Mouse (Mus musculus) bone marrow macrophage, adult 2 months (primary cell): ENCODE measurements around the gene Hist2h2ab.
A peak's percentile ranks its signal among the peaks of the same experiment; 100 is the strongest.

Experiments
- CTCF ChIP-seq: IDR thresholded peaks from 2 replicates; pipeline ENCODE4 v1.5.1; 2012; ENCODE audit warnings: low read depth, mild to moderate bottlenecking, low read length, moderate library complexity
- POLR2A ChIP-seq: IDR thresholded peaks from 2 replicates; pipeline ENCODE4 v1.6.1; 2012; ENCODE audit warnings: mild to moderate bottlenecking, low read depth, low read length, borderline replicate concordance

- 0 out of 2 replicates have a peak, but pooled peaks have one; percentile 85 for TF ChIP-seq POLR2A
- no peak for TF ChIP-seq CTCF
Measured at GRCm38 (mm10) chr3:96220765-96221639, 1.3 kb downstream of the Hist2h2ab start, which contains the start of the genes Hist2h2ac and Hist2h2be.
